Mouse (Mus musculus) CD4-positive, CD25-positive, alpha-beta regulatory T cell, adult 4 months (primary cell): ENCODE results near the gene Adamtsl1. TPM values are rescaled to one million over a fixed set of nuclear protein-coding genes. Genes with fewer than 3 reads are reported as not detected.

Experiments used
- ATAC-seq: one replicate; pipeline ENCODE4 v1.8.0; 2017
- polyA plus RNA-seq, 2 experiments: library from polyadenylated mRNA; unstranded; fragments of 100-300 nt; shearing (Covaris generic); gene quantifications; one replicate each; pipeline ENCODE4 v1.2.1; 2017

The Adamtsl1 gene
- not detected for polyA plus RNA-seq

- no peak for ATAC-seq
Measured at GRCm38 (mm10) chr4:85513792-85514191, at the start of gene Adamtsl1. TSS of gene Adamtsl1 (plus strand) at chr4:85514172.

DNA sequence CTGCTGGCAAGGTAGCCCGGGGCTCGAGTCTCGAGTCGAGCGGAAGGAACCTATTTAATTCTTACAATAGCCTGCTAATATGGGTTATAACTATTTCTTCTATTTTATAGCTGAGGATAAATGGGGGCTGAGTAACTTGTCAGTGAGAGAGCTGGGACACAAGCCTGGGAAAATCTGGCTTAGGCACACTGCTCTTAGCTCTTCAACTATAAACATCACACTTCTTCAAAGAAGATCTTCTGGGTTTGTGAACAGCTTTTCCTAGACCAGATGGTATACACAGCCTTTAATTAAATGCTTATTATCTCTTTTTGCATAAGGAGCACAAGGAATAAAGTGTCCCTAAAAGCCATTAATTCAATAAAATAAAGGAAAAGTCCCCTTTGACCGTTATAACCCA, 30.4 kb upstream of the Adamtsl1 start:
- ATAC-seq, result no peak

DNA sequence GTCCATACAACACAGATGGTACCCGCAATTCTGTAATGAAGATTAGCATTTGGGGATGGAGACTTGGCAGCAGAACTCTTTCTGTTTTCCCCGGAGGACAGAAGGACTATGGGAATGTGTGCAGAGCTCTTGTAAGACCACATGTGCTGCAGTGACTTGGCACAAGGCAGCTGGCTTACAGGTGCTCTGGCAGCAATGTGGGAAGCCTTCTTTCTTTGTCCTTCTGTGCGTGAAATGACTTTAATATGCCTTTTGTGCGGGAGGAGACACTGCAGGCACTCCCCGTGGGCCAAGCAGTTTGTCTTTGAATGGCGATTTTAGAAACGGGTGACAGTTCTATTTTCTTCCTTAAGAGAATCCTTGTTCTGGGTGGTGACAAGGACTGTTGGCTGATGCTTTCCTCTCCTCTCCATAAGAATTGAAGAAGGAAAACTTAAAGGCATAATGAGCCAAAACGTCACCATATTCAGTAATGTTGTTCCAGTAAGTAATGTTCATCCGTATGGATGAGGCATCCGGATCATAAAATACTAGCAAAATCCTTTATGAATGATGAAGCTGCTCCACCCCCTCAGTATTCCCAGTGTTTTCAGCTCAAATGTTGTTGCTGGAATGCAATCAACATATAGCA, 27.5 kb upstream of the Adamtsl1 start:
- no peak for ATAC-seq

DNA sequence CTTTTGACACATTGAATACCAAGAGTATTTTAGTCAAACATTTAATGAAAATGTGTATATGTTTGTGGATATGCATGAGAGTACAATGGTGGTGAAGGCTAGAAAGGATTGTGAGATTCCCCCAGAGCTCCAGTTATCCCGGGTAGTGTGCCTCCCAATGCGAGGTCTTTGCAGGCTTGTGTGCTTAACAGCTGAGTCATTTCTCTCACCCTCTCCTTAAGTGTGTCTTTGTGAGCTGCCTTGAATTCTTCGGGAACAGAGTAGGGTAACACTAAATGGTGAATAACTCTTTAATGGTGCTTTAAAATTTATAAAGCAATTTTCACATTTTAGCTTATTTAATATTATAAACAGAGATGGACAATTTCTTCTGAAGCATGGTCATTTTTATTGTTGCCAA, 8.3 kb upstream of the Adamtsl1 start:
- ATAC-seq, result no peak

- no peak for ATAC-seq
Measured at GRCm38 (mm10) chr4:85506976-85507375, 7.0 kb upstream of the Adamtsl1 start.

GRCm38 (mm10) chr4:85507491-85507890, 6.5 kb upstream of the Adamtsl1 start:
- ATAC-seq, result no peak

GRCm38 (mm10) chr4:85513288-85513687, 684 bp upstream of the Adamtsl1 start:
- ATAC-seq, result no peak

DNA sequence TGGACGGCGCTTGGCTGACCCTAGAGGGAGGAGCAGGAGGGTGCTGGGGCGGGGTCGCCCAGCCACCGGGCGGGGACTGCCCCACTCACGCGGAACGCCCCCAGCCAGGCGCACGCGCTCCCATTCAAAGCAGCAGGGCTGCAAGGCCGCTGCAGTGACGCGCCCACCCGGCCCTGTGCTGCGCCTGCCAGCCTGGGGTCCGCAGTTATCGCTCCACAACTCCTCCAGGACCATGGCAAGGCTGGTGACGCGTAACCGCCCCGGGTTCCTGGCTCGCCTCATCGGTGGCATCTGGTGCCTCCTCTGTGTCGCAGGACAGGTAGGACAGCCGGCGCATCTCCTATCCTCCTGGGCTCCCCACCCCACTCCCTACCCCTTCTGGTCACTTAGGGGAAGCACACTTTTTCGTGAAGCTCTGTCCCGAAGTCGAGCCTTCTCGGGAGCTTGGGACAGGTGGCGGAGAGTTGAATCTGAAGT, 271 bp downstream of the Adamtsl1 start:
- ATAC-seq, result no peak

DNA sequence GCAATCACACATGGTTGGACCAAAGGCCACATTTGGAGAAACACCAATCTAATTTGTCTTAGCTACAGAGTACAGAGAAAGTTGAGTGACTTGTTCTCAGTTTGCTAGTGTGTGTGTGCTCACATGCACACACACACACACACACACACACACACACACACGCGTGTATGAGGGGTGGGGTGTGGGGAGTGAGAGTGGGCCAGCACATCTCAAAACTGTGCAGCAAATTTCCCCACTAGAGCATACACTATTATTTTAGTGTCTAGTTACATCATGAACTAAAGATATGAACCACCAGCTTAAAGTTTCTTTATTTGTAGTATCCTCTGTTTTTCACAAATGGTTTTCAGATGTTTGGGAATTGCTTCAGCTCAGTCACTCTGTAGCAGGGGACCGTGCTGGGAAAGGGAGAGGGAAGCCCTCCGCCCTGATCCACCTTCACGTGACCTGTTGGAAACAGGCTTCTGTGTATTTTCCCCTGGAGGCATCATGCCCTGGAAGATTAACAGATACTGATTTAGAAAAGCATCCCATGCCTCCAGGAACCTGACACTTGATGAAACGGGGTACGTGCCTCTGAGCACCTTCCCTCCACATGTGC, 13.1 kb downstream of the Adamtsl1 start:
- ATAC-seq, result no peak

DNA sequence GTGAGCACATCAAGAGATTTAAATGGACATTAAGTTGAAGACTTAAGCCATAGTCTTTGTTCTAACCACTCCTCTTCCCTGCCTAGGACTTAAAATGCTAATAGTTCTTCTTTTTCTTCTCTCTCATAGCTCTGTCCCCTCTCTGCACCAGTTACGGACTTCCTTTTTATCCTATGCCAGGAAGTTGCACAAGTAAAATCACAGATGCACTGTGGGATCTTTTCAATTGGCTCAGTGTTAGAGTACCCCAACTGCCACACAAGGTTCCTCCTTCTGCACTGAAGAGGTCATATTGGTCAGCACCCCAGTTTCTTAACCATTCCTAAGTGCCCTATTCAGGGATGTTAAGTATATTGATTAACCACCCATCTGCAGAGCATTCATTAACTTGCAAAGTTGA, 15.9 kb downstream of the Adamtsl1 start:
- ATAC-seq, result no peak

- no peak for ATAC-seq
Measured at GRCm38 (mm10) chr4:85539677-85540076, 25.7 kb downstream of the Adamtsl1 start.

DNA sequence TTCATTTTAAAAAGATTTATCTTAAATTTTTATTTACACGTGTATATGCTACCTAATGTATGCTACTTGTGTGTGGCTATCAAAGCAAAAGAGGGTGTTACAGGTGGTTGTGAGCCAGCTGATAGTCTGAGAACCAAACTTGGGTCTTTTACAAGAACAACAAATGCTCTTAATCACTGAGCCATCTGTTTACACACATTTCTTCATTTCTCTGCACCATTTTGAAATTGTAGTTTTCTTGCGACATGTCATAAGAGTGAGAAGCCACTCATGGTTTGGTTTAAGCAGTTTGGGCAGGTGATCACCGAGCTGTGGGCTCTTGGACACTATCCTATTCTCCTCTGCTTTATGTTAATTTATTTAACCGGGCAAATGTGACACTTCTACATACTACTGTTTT, 29.2 kb downstream of the Adamtsl1 start:
- no peak for ATAC-seq

GRCm38 (mm10) chr4:85554696-85555095, 40.7 kb downstream of the Adamtsl1 start:
- no peak for ATAC-seq

- ATAC-seq, result no peak
Measured at GRCm38 (mm10) chr4:85559753-85560152, 45.8 kb downstream of the Adamtsl1 start.

DNA sequence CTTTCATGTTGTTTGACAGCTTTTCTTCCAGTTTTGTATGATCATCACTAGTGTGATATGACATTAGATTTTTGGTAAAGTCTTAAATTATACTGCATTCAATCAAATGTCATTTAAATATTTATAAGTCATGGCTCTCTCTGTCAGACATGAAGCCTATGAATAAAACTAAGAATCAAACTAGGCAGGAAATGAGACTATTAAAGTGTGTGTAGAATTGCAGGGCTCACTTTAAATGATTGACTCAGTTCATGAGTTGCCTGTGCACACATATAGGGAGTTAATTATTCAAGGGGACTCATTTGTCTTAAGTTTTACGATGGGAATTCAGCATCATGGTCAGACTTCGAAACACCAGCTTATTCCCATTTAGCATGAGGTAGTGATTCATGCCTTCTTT, 71.5 kb downstream of the Adamtsl1 start:
- ATAC-seq, result no peak

DNA sequence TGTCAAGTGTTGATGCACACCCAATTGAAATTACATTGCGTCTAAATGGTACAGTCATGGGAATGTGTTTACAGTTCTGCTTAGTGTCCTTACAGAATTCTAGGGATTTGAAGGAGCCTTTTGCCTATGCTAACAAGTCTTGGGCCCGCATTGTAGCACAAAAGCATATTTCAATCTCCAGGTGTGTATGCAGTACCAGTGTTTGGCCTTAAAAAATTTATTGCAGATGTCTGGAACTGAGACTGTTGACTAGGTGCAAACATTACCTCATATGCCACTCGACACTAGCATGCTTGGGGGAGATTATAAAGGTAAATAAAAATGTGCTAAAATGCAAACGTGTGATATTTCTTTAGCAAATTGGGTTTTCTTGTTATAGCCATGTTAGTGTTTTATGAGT, 75.0 kb downstream of the Adamtsl1 start:
- no peak for ATAC-seq

DNA sequence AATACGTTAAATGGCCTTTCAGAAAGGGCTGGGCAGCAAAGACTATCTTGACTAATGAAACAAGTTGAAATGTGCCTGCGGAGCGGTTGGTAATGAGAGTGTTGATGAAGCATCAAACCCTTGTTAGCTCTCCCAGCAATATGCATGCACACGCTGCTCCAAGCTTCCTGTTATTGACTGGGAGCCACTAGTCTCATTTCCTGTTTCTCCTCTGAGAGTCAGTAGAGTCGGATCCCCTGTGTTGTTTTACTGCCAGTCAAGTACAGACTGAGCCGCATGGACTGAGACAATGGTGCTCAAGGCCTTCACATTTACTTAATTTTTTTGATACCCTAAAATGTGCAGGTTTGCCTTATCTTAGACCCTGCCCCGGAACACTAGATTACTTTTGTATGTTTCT, 77.1 kb downstream of the Adamtsl1 start:
- ATAC-seq, result no peak

- no peak for ATAC-seq
Measured at GRCm38 (mm10) chr4:85594159-85594558, 80.2 kb downstream of the Adamtsl1 start.

GRCm38 (mm10) chr4:85613331-85613730, 99.4 kb downstream of the Adamtsl1 start:
- ATAC-seq, result no peak

DNA sequence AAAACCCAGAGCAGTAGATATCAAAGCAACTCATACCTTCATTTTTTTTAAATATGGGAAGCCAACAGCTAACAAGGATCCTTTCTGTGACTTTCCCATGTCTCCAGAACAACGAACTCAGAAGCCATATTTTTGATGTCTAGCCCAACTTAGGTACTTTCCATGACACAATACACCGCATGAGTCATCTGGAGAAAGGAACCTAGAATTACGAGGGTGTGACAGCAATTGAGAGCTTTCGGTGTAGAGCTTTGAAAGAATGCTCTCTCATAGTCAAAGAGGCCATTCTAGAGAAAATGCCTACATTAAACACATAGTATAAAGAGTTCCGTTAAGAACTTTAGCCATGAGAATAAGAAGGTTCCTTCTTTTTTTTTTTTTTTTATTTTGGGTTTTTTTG, 104.8 kb downstream of the Adamtsl1 start:
- ATAC-seq, result no peak

DNA sequence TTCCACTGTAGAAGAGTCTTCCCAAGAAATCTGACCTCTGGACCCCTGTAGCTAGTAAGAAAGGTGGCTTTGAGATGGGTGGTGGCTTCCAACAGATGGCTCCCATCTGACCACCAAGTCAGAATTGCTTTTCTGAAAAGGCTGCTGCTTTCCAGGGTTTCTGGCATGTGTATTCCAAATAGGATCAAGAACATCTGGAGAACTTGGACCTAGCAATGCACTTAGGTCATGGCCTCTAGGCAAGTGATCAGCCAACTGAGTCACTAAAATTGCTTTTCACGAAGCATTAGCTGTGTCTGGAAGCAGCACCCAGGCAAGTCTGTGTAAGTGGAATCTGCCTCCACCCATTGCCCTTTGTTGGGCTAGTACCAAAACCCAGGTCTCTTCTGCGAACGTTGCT, 105.3 kb downstream of the Adamtsl1 start:
- no peak for ATAC-seq

DNA sequence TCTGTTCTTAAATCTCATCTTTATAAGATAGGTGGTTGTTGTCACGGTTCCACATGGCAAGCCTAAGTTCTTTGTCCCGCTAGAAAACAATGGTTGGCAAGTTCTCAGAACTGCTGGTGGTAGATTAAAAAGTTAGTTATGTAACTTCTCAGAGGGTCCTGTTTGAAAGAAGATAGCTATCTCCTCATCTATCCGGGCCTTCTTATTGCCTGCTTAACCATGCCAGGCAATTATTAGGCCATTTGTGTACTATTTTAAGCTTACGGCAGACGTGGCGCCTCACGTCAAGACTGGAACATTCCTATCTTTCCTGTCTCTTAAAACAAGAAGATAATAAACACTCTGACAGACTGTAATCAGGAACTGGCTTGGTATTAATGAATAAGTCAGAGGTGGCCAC, 115.4 kb downstream of the Adamtsl1 start:
- no peak for ATAC-seq

DNA sequence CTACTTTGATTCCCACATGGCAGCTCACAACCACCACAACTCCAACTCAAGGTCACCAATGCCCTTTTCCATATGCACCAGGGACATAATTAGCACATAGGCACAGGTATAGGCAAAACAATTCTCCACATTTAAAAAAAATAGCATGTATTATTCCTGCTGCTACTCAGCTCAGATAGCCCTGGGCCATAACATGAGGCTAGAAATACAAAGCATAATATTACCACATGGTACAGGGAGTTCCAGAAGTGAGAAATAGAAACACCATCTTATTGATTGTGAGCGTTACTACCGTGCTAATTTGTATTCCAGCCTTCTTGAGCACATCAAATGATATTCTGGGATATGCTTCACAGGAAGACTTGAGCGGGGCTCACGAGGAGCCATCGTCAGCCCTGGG, 155.3 kb downstream of the Adamtsl1 start:
- no peak for ATAC-seq

DNA sequence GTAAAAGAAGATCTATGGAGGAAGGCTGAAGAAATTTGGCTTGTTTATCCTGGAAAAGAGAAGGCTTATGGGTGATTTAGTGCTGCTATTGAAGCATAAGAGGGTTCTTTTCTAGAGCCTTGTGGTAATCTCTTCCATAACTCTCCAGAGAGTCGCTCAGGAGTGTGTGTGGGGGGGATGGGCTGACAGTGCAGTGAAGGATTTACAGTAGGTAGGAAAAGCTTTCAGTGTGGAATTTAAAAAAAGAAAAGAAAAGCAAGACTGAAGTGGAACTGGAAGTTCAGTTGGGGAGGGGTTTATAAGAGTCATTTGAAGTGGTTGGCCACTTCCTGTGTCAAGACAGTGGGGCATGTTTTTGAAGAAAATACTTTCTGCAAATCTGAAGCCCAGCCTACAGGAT, 155.8 kb downstream of the Adamtsl1 start:
- no peak for ATAC-seq

- no peak for ATAC-seq
Measured at GRCm38 (mm10) chr4:85672290-85672689, 158.3 kb downstream of the Adamtsl1 start.
